Mouse (Mus musculus) liver, embryonic 14.5 days (tissue): ENCODE measurements around the gene Zfp646. TPM values are rescaled to one million over a fixed set of nuclear protein-coding genes. Genes with fewer than 3 reads are reported as not detected.
"Not testable (repeated sequence)": the region's sequence is repeated elsewhere in the genome, so short reads cannot be mapped to it uniquely, and the experiment has no call there.

Experiments used
- ATAC-seq: fragments of 200-750 bp; cut with Nextera tagmentation; 2 replicates; pipeline ENCODE4 v1.8.0; 2017; ENCODE audit warnings: moderate number of reproducible peaks, mild to moderate bottlenecking, moderate library complexity; ENCODE audit not compliant: insufficient read depth
- DNase-seq, 3 experiments: peaks; one replicate each; pipeline ENCODE4 v3.0.0-alpha.2; 2012 to 2013; ENCODE audit warnings: low read depth in 3 of 3, low spot score in 3 of 3
- H3K27ac ChIP-seq: fragments of 300-500 bp; sonication (generic); 2 replicates; pipeline ENCODE4 v1.5.1; 2014; ENCODE audit warnings: moderate library complexity, mild to moderate bottlenecking, control low read depth, inconsistent platforms
- H3K27me3 ChIP-seq: fragments of 300-500 bp; sonication (generic); 2 replicates; pipeline ENCODE4 v1.6.1; 2014; ENCODE audit warnings: mild to moderate bottlenecking, low read length, moderate library complexity; ENCODE audit not compliant: control insufficient read depth, insufficient read depth
- H3K36me3 ChIP-seq: fragments of 300-500 bp; sonication (generic); replicated peaks from 2 replicates; pipeline ENCODE4 v1.6.1; 2014; ENCODE audit warnings: low read depth; ENCODE audit not compliant: control insufficient read depth, insufficient read depth
- H3K4me1 ChIP-seq, 2 experiments: fragments of 200-500 bp in 1 of 2; fragments of 300-500 bp in 1 of 2; sonication (generic) in 1 of 2; replicated peaks; 2 replicates each; pipeline ENCODE4 v1.6.1; 2012 to 2014; ENCODE audit warnings: antibody characterized with exemption in 1 of 2, inconsistent platforms in 1 of 2, low read length in 1 of 2; ENCODE audit not compliant: control insufficient read depth in 2 of 2, insufficient read depth in 2 of 2
- H3K4me2 ChIP-seq: fragments of 300-500 bp; sonication (generic); 2 replicates; pipeline ENCODE4 v1.6.1; 2014; ENCODE audit warnings: low read depth, mild to moderate bottlenecking, control low read depth, moderate library complexity
- H3K4me3 ChIP-seq, 2 experiments: fragments of 200-500 bp in 1 of 2; fragments of 300-500 bp in 1 of 2; sonication (generic) in 1 of 2; 2 replicates each; pipeline ENCODE4 v1.5.1; 2012 to 2014; ENCODE audit warnings: low read depth in 2 of 2, low read length in 2 of 2, mild to moderate bottlenecking in 2 of 2, control low read depth in 1 of 2, inconsistent platforms in 1 of 2, moderate library complexity in 1 of 2; ENCODE audit not compliant: insufficient read depth in 1 of 2
- H3K9ac ChIP-seq: fragments of 300-500 bp; sonication (generic); replicated peaks from 2 replicates; pipeline ENCODE4 v1.6.1; 2014; ENCODE audit warnings: mild to moderate bottlenecking, control low read depth, moderate library complexity
- H3K9me3 ChIP-seq: fragments of 300-500 bp; sonication (generic); 2 replicates; pipeline ENCODE4 v1.6.1; 2016; ENCODE audit warnings: low read length, mixed read lengths; ENCODE audit not compliant: control insufficient read depth
- CTCF ChIP-seq: IDR thresholded peaks from 2 replicates; pipeline ENCODE4 v1.5.1; 2016; ENCODE audit warnings: antibody characterized with exemption, low read depth, control low read depth
- EP300 ChIP-seq: IDR thresholded peaks from 2 replicates; pipeline ENCODE4 v1.6.1; 2016; ENCODE audit warnings: antibody characterized with exemption, low read depth
- WGBS: fragments of 180-500 bp; shearing (Covaris S2); extraction: QIAGEN DNeasy Blood & Tissue Kit; methylation state at CpG from one replicate; pipeline ENCODE4 v1.1.7; 2014; ENCODE audit not compliant: insufficient replicate concordance; 5-methylcytosine and 5-hydroxymethylcytosine counted together
- polyA plus RNA-seq, 2 experiments: library from polyadenylated mRNA; depleted of rRNA in 1 of 2; stranded (reverse) in 1 of 2; unstranded in 1 of 2; fragments of >200 nt; fragmentation: Nextera tagmentation in 1 of 2; extraction: Ambion mirVana in 1 of 2; gene quantifications; 2 replicates each; pipeline versions ENCODE4 v1.2.1 to v1.2.3; 2012 to 2014

Zfp646 gene
- 5.8 and 6.7 TPM in 2 replicates for polyA plus RNA-seq (2012; rRNA removed)
- polyA plus RNA-seq (2014; fragmentation: Nextera tagmentation; extraction: Ambion mirVana), result 4.6 and 5.1 TPM in 2 replicates

GRCm38 (mm10) chr7:127876041-127876466 lies at the start of gene Zfp646:
TSS of gene Zfp646 (plus strand) at chr7:127876221.
- peaks cover 22% of the 10 kb centered on the region for H3K9me3 ChIP-seq
- H3K4me2 ChIP-seq, result peak within 1 kb of the TSS; percentile 98
- DNase-seq, result peak; percentile 73 to 77 (median 73)
- peak within 1 kb of the TSS; percentile 88 for H3K9ac ChIP-seq
- peaks cover 2% of the 10 kb centered on the region; the same call in 1 of the 2 replicates for H3K27me3 ChIP-seq
- peak within 1 kb of the TSS; percentile 87 to 90 for H3K4me3 ChIP-seq
- ATAC-seq, result peak; percentile 83
- peak within 1 kb of the TSS; percentile 83 for H3K27ac ChIP-seq
- TF ChIP-seq CTCF (no peak), EP300 (no peak)
- H3K4me1 ChIP-seq, result peaks cover 13 to 17% of the 10 kb centered on the region in 2 experiments
- H3K36me3 ChIP-seq, result peaks cover 29% of the 10 kb centered on the region
- WGBS, result under 1% methylated on average over 41 of the region's 41 CpGs

GRCm38 (mm10) chr7:127835550-127835949 lies 40.5 kb upstream of the Zfp646 start:
- H3K4me1 ChIP-seq, result peaks cover under 1% of the 10 kb centered on the region in 2 experiments; a peak in 3 of 4 replicates
- no peak overlapping the region for H3K27ac ChIP-seq
- DNase-seq (no peak), ATAC-seq (no peak)
- no peak overlapping the region for H3K4me3 ChIP-seq
- H3K9me3 ChIP-seq, result no peaks in the 10 kb centered on the region
- no peak for TF ChIP-seq EP300
- no peak for TF ChIP-seq CTCF
- WGBS, result 70% methylated on average over 2 of the region's 2 CpGs
- no peak overlapping the region for H3K4me2 ChIP-seq
- H3K36me3 ChIP-seq, result no peaks in the 10 kb centered on the region
- no peak overlapping the region for H3K9ac ChIP-seq
- H3K27me3 ChIP-seq, result no peaks in the 10 kb centered on the region

- Histone ChIP-seq H3K27me3 (no peaks in the 10 kb centered on the region), H3K4me1 (peaks cover 7 to 8% of the 10 kb centered on the region in 2 experiments), H3K36me3 (no peaks in the 10 kb centered on the region), H3K9me3 (no peaks in the 10 kb centered on the region), H3K27ac (no peak overlapping the region), H3K4me3 (no peak overlapping the region), H3K9ac (no peak overlapping the region), H3K4me2 (no peak overlapping the region)
- DNase-seq (no peak), ATAC-seq (no peak)
- TF ChIP-seq EP300 (no peak), CTCF (no peak)
- WGBS, result 86% methylated on average over 5 of the region's 5 CpGs
Measured at GRCm38 (mm10) chr7:127837473-127837872, 38.5 kb upstream of the Zfp646 start.

GRCm38 (mm10) chr7:127837878-127838277 lies 38.1 kb upstream of the Zfp646 start:
- not testable (repeated sequence) for H3K27ac ChIP-seq, H3K27me3 ChIP-seq, H3K4me3 ChIP-seq, ATAC-seq, H3K9ac ChIP-seq, H3K4me2 ChIP-seq, H3K36me3 ChIP-seq, DNase-seq, H3K9me3 ChIP-seq
- 72% methylated on average over 4 of the region's 4 CpGs for WGBS
- H3K4me1 ChIP-seq, result peaks cover 9 to 10% of the 10 kb centered on the region in 2 experiments

GRCm38 (mm10) chr7:127840031-127840430 lies 36.0 kb upstream of the Zfp646 start:
- peaks cover 9 to 10% of the 10 kb centered on the region in 2 experiments for H3K4me1 ChIP-seq
- not testable (repeated sequence) for H3K9me3 ChIP-seq, H3K36me3 ChIP-seq, H3K9ac ChIP-seq, H3K27me3 ChIP-seq, H3K4me3 ChIP-seq, H3K4me2 ChIP-seq, ATAC-seq, DNase-seq, H3K27ac ChIP-seq
- WGBS, result 75% methylated on average over 2 of the region's 2 CpGs
